Comparison of ENCODE assay signal across 34 mouse cellular contexts in the genomic region with DNA sequence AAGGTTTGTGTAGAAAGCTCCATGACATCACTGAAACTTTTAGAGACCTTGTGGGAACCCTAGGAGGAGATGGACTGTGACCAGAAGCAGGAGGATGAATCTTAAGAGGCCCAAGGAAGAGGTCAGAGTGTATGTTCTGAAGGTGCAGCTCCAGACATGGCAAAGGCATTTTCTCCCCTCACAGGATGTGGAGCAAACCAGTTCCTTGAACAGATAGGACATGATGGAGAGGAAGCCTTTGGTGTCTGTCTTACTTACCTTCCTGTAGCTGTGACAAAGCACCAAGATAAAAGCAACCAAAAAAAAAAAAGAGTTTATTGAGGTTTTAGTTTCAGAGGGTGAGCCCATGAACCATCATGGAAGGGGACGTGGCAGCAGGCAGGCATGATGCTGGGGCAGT. TPM values are rescaled to one million over a fixed set of nuclear protein-coding genes. Genes with fewer than 3 reads are reported as not detected.
DNase-seq lines count a peak whose midpoint lies in the region; ATAC-seq lines count a peak whose summit lies in the region.
"Had no signal": no experiment of that assay in that cellular context is flagged by ENCODE, and none has a peak within 500 bp of the region (broad histone marks: within the 10 kb centered on the region; RNA-seq: fewer than 3 reads in every experiment).

No protein-coding gene starts in this region.

- no peak overlapping the region for H3K4me2 ChIP-seq in forebrain, embryonic 16.5 days (ENCODE audit: low read length)
- H3K4me2 ChIP-seq: embryonic facial prominence, embryonic 12.5 days; embryonic facial prominence, embryonic 15.5 days; forebrain, embryonic 12.5 days; forebrain, embryonic 15.5 days; heart, embryonic 12.5 days; heart, embryonic 15.5 days; hindbrain, embryonic 13.5 days had no signal

- H3K4me1 ChIP-seq in forebrain, embryonic 16.5 days (replicated peaks; ENCODE audit: control insufficient read depth, insufficient read depth, low read length) = no peaks in the 10 kb centered on the region
- H3K4me1 ChIP-seq: embryonic facial prominence, embryonic 12.5 days; embryonic facial prominence, embryonic 15.5 days; forebrain, embryonic 12.5 days; forebrain, embryonic 15.5 days had no signal

- 86% methylated on average over 1 of the region's 1 CpGs for WGBS in forebrain, embryonic 16.5 days

- H3K27ac ChIP-seq in forebrain, embryonic 16.5 days (ENCODE audit: low read length) = no peak overlapping the region
- H3K27ac ChIP-seq: embryonic facial prominence, embryonic 12.5 days; embryonic facial prominence, embryonic 15.5 days; forebrain, embryonic 12.5 days; forebrain, embryonic 15.5 days; heart, embryonic 15.5 days; hindbrain, embryonic 10.5 days; hindbrain, embryonic 13.5 days had no signal

- no peaks in the 10 kb centered on the region for H3K9me3 ChIP-seq in forebrain, embryonic 16.5 days (ENCODE audit: control insufficient read depth, low read length)
- H3K9me3 ChIP-seq: embryonic facial prominence, embryonic 12.5 days; embryonic facial prominence, embryonic 15.5 days; forebrain, embryonic 12.5 days; forebrain, embryonic 15.5 days; G1E; heart, embryonic 15.5 days; hindbrain, embryonic 10.5 days had no signal

- H3K9ac ChIP-seq in forebrain, embryonic 16.5 days (replicated peaks; ENCODE audit: low read depth, low read length) = no peak overlapping the region
- H3K9ac ChIP-seq: embryonic facial prominence, embryonic 12.5 days; embryonic facial prominence, embryonic 15.5 days; forebrain, embryonic 12.5 days; forebrain, embryonic 15.5 days; heart, embryonic 12.5 days; heart, embryonic 15.5 days; hindbrain, embryonic 13.5 days had no signal

- peak; percentile 79 for ATAC-seq in activated CD4-positive, CD25-positive, alpha-beta regulatory T cell, adult 4 months
- ATAC-seq in forebrain, embryonic 16.5 days = no peak
- ATAC-seq: forebrain, embryonic 15.5 days; hindbrain, embryonic 16.5 days; intestine, postnatal 0 days; Patski had no signal

- H3K27me3 ChIP-seq in forebrain, embryonic 16.5 days (replicated peaks; ENCODE audit: control insufficient read depth, insufficient read depth, low read length) = no peaks in the 10 kb centered on the region
- H3K27me3 ChIP-seq: CH12.LX; embryonic facial prominence, embryonic 12.5 days; embryonic facial prominence, embryonic 15.5 days; forebrain, embryonic 12.5 days; forebrain, embryonic 15.5 days; heart, embryonic 12.5 days; heart, embryonic 15.5 days; Patski had no signal

- H3K36me3 ChIP-seq in forebrain, embryonic 16.5 days (ENCODE audit: control insufficient read depth, insufficient read depth) = no peaks in the 10 kb centered on the region
- H3K36me3 ChIP-seq: embryonic facial prominence, embryonic 12.5 days; embryonic facial prominence, embryonic 15.5 days; forebrain, embryonic 12.5 days; forebrain, embryonic 15.5 days; G1E; heart, embryonic 12.5 days; heart, embryonic 15.5 days; hindbrain, embryonic 10.5 days; hindbrain, embryonic 13.5 days had no signal

- H3K4me3 ChIP-seq in forebrain, embryonic 16.5 days (replicated peaks; ENCODE audit: low read length) = no peak overlapping the region
- H3K4me3 ChIP-seq: embryonic facial prominence, embryonic 12.5 days; embryonic facial prominence, embryonic 15.5 days; forebrain, embryonic 12.5 days; forebrain, embryonic 15.5 days; heart, embryonic 12.5 days; heart, embryonic 15.5 days; hindbrain, embryonic 10.5 days; hindbrain, embryonic 13.5 days had no signal

- peak; percentile 29 for DNase-seq in thymus, postnatal 0 days (ENCODE audit: low spot score)
- DNase-seq in thymus, postnatal 10 days (ENCODE audit: low spot score in 2 of 2) = no peak
- DNase-seq in CD4-positive, CD25-positive, alpha-beta regulatory T cell, adult 2 months (ENCODE audit: low read depth, low spot score) = peak; percentile 33
- DNase-seq in naive thymus-derived CD4-positive, alpha-beta T cell, adult 2 months (ENCODE audit: low read depth) = peak; percentile 78
- no peak for DNase-seq in adrenal gland, postnatal 25 days
- DNase-seq: adrenal gland, adult 8-10 months; adrenal gland, postnatal 36 days; B cell, adult 2 months; cerebellum, adult 11 months; cerebellum, adult 2 months; cerebellum, adult 9-11 months; cerebellum, postnatal 25 days; gastrocnemius, postnatal 10 days; gastrocnemius, postnatal 36 days; heart, postnatal 10 days; heart, postnatal 36 days had no signal

RNA-seq across cellular contexts. Expression of gene Lpar3, which starts 28.3 kb away (rescaled TPM):
- 4.6 and 4.7 TPM in 2 replicates for polyA plus RNA-seq in thymus, postnatal 0 days (2015; fragmentation: Nextera tagmentation; extraction: Ambion mirVana)
- polyA plus RNA-seq in activated CD4-positive, CD25-positive, alpha-beta regulatory T cell, adult 4 months (2017; shearing (Covaris generic)) = not detected
- total RNA-seq in adrenal gland, postnatal 25 days (2021) = 0.38 and 0.39 TPM in 2 replicates
- polyA plus RNA-seq in forebrain, embryonic 16.5 days (2015; fragmentation: Nextera tagmentation; extraction: Ambion mirVana) = 0.30 and 0.35 TPM in 2 replicates
- total RNA-seq: CH12.LX; common myeloid progenitor, adult 5-6 weeks; granulocyte monocyte progenitor cell, adult 5-6 weeks had no signal
- polyA plus RNA-seq: G1E had no signal

RNA-seq across cellular contexts. Expression of gene Mcoln2, which starts 42.9 kb away (rescaled TPM):
- polyA plus RNA-seq in thymus, postnatal 0 days (2015; fragmentation: Nextera tagmentation; extraction: Ambion mirVana) = 11.1 and 12.5 TPM in 2 replicates
- 10 to 100 TPM in 1 of 2 experiments, 1 to 10 TPM in 1; 5.6 to 11.7 TPM for polyA plus RNA-seq in activated CD4-positive, CD25-positive, alpha-beta regulatory T cell, adult 4 months (2017; shearing (Covaris generic))
- not detected in 2 replicates for total RNA-seq in adrenal gland, postnatal 25 days (2021)
- polyA plus RNA-seq in forebrain, embryonic 16.5 days (2015; fragmentation: Nextera tagmentation; extraction: Ambion mirVana) = 0.10 TPM in 1 of 2 replicates, not detected in the other
- total RNA-seq: adrenal gland, postnatal 36 days; gastrocnemius, adult 18-20 months had no signal
- polyA plus RNA-seq: forebrain, embryonic 15.5 days; G1E had no signal

Comparison
In these comparisons a context has a peak if more than half of its experiments do, and no peak if none do; other contexts are left out.
1. DNase-seq: peak in thymus, postnatal 0 days (single experiment), CD4-positive, CD25-positive, alpha-beta regulatory T cell, adult 2 months (single experiment) and naive thymus-derived CD4-positive, alpha-beta T cell, adult 2 months (single experiment); none in thymus, postnatal 10 days (0 of 2) and adrenal gland, postnatal 25 days (single experiment).